Mouse (Mus musculus) midbrain, embryonic 12.5 days (tissue): Measurements from ENCODE around the gene Eif3m. TPM values are rescaled to one million over a fixed set of nuclear protein-coding genes. Genes with fewer than 3 reads are reported as not detected.

ENCODE experiments used
- ATAC-seq: fragments of 200-750 bp; cut with Nextera tagmentation; 2 replicates; pipeline ENCODE4 v1.8.0; 2017; ENCODE audit warnings: low read depth, moderate TSS enrichment, moderate library complexity; ENCODE audit not compliant: low FRiP score
- H3K27ac ChIP-seq: fragments of 300-500 bp; sonication (generic); replicated peaks from 2 replicates; pipeline ENCODE4 v1.5.1; 2016; ENCODE audit warnings: mild to moderate bottlenecking
- H3K27me3 ChIP-seq: fragments of 300-500 bp; sonication (generic); 2 replicates; pipeline ENCODE4 v1.6.1; 2016; ENCODE audit warnings: mild to moderate bottlenecking
- H3K36me3 ChIP-seq: fragments of 300-500 bp; sonication (generic); 2 replicates; pipeline ENCODE4 v1.6.1; 2016
- H3K4me1 ChIP-seq: fragments of 300-500 bp; sonication (generic); 2 replicates; pipeline ENCODE4 v1.6.1; 2016
- H3K4me2 ChIP-seq: fragments of 300-500 bp; sonication (generic); replicated peaks from 2 replicates; pipeline ENCODE4 v1.6.1; 2016; ENCODE audit warnings: mild to moderate bottlenecking, moderate library complexity
- H3K4me3 ChIP-seq: fragments of 300-500 bp; sonication (generic); 2 replicates; pipeline ENCODE4 v1.5.1; 2016; ENCODE audit warnings: mild to moderate bottlenecking
- H3K9ac ChIP-seq: fragments of 300-500 bp; sonication (generic); replicated peaks from 2 replicates; pipeline ENCODE4 v1.6.1; 2016; ENCODE audit warnings: mild to moderate bottlenecking, moderate library complexity
- H3K9me3 ChIP-seq: fragments of 300-500 bp; sonication (generic); 2 replicates; pipeline ENCODE4 v1.6.1; 2016; ENCODE audit warnings: mild to moderate bottlenecking
- WGBS: fragments of 180-500 bp; shearing (Covaris S2); methylation state at CpG from one replicate; pipeline ENCODE4 v1.1.7; 2016; 5-methylcytosine and 5-hydroxymethylcytosine counted together
- polyA plus RNA-seq: library from polyadenylated mRNA; unstranded; fragments of >200 nt; fragmentation: Nextera tagmentation; extraction: Ambion mirVana; gene quantifications from 2 replicates; pipeline ENCODE4 v1.2.1, GENCODE M21; 2016

Gene Eif3m
- polyA plus RNA-seq, 1 experiment from 2014 or later: 234 TPM

DNA sequence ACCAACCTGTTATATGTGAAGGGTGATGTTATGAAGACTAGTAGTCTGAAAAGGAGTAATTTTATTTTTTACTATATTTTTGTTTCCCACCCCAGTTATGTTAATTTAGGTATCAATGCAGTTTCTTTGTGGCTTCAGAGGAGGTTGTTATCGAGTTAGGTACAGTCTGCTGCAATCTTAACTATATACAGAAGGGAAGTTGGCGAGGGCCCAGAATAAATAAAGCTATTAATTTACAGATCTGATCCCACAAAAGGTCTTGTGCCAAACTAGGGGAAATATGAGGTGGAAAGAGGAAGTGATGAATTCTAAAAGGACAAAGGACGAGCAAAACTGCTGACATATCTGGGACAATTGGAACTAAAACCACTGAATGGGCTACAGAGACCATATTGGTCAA, 20.7 kb downstream of the Eif3m start:
- Histone ChIP-seq H3K36me3 (peaks cover 19% of the 10 kb centered on the region), H3K27me3 (no peaks in the 10 kb centered on the region), H3K4me3 (no peak overlapping the region), H3K4me2 (no peak overlapping the region), H3K9me3 (no peaks in the 10 kb centered on the region), H3K4me1 (no peaks in the 10 kb centered on the region), H3K9ac (no peak overlapping the region), H3K27ac (no peak overlapping the region)
- ATAC-seq: no peak
- 92% methylated on average over 3 of the region's 3 CpGs for WGBS

DNA sequence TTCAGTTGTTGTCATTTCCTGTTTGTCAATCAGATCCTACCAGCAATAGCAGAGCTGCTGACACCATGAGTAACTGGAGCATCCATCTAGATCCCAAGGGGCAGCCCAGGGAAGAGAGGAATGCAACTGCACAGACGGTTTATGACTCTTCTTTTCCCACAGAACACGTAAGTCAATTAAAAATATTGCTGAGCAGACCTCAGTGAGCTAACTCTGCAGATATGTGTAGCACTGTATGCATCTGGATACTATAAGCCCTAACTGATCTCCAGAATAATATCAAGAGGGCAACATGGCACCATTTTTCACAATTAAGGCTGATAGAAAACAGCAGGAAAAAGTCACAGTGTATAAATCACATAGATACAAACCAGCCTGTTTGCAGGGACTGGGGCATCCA, 22.4 kb downstream of the Eif3m start:
- peaks cover 19% of the 10 kb centered on the region for H3K36me3 ChIP-seq
- no peak overlapping the region for H3K4me3 ChIP-seq
- no peaks in the 10 kb centered on the region for H3K27me3 ChIP-seq
- 86% methylated on average over 2 of the region's 2 CpGs for WGBS
- no peak overlapping the region for H3K27ac ChIP-seq
- no peak overlapping the region for H3K9ac ChIP-seq
- ATAC-seq: no peak
- H3K9me3 ChIP-seq: no peaks in the 10 kb centered on the region
- no peak overlapping the region for H3K4me2 ChIP-seq
- no peaks in the 10 kb centered on the region for H3K4me1 ChIP-seq

- no peak for ATAC-seq
- Histone ChIP-seq H3K27ac (no peak overlapping the region), H3K4me1 (no peaks in the 10 kb centered on the region), H3K27me3 (no peaks in the 10 kb centered on the region), H3K9me3 (no peaks in the 10 kb centered on the region), H3K36me3 (no peaks in the 10 kb centered on the region), H3K4me2 (no peak overlapping the region), H3K4me3 (no peak overlapping the region), H3K9ac (no peak overlapping the region)
- WGBS: 89% methylated on average over 1 of the region's 1 CpGs
Observed at GRCm38 (mm10) chr2:104988974-104989373, 27.9 kb downstream of the Eif3m start.

GRCm38 (mm10) chr2:104985796-104986195, 31.1 kb downstream of the Eif3m start:
- Histone ChIP-seq H3K9ac (no peak overlapping the region), H3K4me3 (no peak overlapping the region), H3K4me2 (no peak overlapping the region), H3K4me1 (peaks cover 5% of the 10 kb centered on the region; the same call in 1 of the 2 replicates), H3K27me3 (no peaks in the 10 kb centered on the region), H3K9me3 (no peaks in the 10 kb centered on the region), H3K27ac (no peak overlapping the region), H3K36me3 (no peaks in the 10 kb centered on the region)
- WGBS: 65% methylated on average over 3 of the region's 3 CpGs
- ATAC-seq: no peak

DNA sequence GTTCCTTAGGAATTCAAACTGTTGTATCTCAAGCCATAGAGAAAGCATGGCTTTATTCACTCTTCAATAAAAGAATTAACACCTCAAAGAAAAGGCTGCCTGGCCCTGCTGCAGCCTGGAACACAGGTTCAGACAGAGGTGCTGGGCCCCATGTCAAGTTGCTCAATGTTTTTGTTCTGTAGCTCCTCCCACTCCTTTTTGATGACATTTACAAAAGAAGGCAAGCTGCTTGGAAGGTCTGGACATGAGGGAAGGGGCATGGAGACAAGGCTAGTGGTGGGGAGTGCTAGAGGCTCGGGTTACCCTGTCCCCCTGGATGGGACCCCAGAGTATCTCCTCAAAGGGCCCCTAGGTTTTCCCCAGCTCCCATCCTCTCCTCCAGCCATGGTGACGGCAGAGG, 35.2 kb downstream of the Eif3m start:
- Histone ChIP-seq H3K36me3 (no peaks in the 10 kb centered on the region), H3K4me2 (no peak overlapping the region), H3K4me1 (peaks cover 5% of the 10 kb centered on the region; the same call in 1 of the 2 replicates), H3K27me3 (no peaks in the 10 kb centered on the region), H3K9me3 (no peaks in the 10 kb centered on the region), H3K4me3 (no peak overlapping the region), H3K9ac (no peak overlapping the region), H3K27ac (no peak overlapping the region)
- 6% methylated on average over 2 of the region's 2 CpGs for WGBS
- peak; percentile 66; the same call in 1 of the 2 replicates for ATAC-seq

DNA sequence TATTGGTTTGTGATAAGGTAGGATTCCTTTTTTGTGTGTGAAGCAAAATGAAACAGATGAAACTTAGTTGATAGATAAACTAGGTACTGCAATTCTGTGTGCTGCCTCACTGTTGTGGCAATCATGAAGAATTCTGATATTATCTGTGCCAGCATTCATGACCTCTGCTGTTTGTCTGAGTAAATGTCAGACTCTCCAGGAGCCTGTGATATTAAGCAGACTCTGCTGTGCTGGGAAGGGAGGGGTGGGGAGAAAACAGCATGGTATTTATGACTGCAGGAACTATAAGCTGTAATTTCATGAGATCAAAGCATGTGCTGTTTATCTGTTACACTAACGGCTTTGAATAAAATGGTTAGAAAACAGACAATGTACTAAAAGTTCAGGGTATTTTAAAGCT, 52.4 kb downstream of the Eif3m start:
- 76% methylated on average over 1 of the region's 1 CpGs for WGBS
- no peaks in the 10 kb centered on the region for H3K9me3 ChIP-seq
- no peaks in the 10 kb centered on the region for H3K27me3 ChIP-seq
- H3K9ac ChIP-seq: no peak overlapping the region
- H3K36me3 ChIP-seq: no peaks in the 10 kb centered on the region
- no peak for ATAC-seq
- no peak overlapping the region for H3K4me2 ChIP-seq
- no peaks in the 10 kb centered on the region for H3K4me1 ChIP-seq
- no peak overlapping the region for H3K27ac ChIP-seq
- H3K4me3 ChIP-seq: no peak overlapping the region

Other genes with a start within 250 kb of the Eif3m start
- 11.0 and 12.9 TPM in 2 replicates for gene Qser1, start 200.3 kb downstream of the Eif3m start, polyA plus RNA-seq
- gene Prrg4, start 167.2 kb downstream of the Eif3m start, polyA plus RNA-seq: 0.43 and 0.73 TPM in 2 replicates
- gene Ccdc73, start 149.3 kb downstream of the Eif3m start, polyA plus RNA-seq: 8.5 and 8.9 TPM in 2 replicates
- not detected in 2 replicates for gene Gm11060, start 74.9 kb upstream of the Eif3m start, polyA plus RNA-seq
- 0.11 and 0.12 TPM in 2 replicates for gene Wt1, start 109.4 kb upstream of the Eif3m start, polyA plus RNA-seq
- gene Them7, start 207.2 kb upstream of the Eif3m start, polyA plus RNA-seq: 0.11 TPM in 1 of 2 replicates, not detected in the other